Mouse (Mus musculus): ENCODE data around the gene Smdt1. TPM values are rescaled to one million over a fixed set of nuclear protein-coding genes. Genes with fewer than 3 reads are reported as not detected.
A peak's percentile ranks its signal among the peaks of the same experiment; 100 is the strongest.

The Smdt1 gene
- polyA plus RNA-seq, 1 experiment from 2014 or later: 440 TPM

DNA sequence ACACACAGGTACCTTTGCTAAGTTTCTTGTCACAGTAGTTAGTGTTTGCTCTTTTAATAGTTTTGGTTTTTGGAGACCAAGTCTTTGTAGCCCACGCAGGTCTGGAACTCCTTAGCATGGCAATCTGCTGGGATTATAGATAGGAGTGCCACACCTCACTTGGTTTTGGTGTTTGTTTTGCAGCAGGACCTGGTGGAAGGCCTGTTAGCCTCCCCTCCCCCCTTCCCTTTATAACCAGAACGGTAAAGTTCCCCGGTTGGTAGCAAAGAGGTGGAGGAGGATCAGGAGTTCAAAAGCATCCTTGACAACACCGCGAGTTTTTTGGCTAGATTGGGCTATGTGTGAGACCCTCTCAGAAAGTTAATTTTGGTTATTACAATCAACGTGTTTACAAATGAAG, 6.2 kb downstream of the Smdt1 start:
- H3K27me3 ChIP-seq (replicated peaks): peaks cover 14% of the 10 kb centered on the region
- peaks cover 26% of the 10 kb centered on the region for H3K4me1 ChIP-seq
- peaks cover 23% of the 10 kb centered on the region for H3K36me3 ChIP-seq
- H3K4me2 ChIP-seq: no peak overlapping the region
- no peak for ATAC-seq (ENCODE audit: low FRiP score)
- H3K4me3 ChIP-seq (replicated peaks): no peak overlapping the region
- no peaks in the 10 kb centered on the region for H3K9me3 ChIP-seq (replicated peaks)
- no peak overlapping the region for H3K9ac ChIP-seq (replicated peaks)
- H3K27ac ChIP-seq (replicated peaks): no peak overlapping the region
- WGBS: 86% methylated on average over 6 of the region's 6 CpGs

DNA sequence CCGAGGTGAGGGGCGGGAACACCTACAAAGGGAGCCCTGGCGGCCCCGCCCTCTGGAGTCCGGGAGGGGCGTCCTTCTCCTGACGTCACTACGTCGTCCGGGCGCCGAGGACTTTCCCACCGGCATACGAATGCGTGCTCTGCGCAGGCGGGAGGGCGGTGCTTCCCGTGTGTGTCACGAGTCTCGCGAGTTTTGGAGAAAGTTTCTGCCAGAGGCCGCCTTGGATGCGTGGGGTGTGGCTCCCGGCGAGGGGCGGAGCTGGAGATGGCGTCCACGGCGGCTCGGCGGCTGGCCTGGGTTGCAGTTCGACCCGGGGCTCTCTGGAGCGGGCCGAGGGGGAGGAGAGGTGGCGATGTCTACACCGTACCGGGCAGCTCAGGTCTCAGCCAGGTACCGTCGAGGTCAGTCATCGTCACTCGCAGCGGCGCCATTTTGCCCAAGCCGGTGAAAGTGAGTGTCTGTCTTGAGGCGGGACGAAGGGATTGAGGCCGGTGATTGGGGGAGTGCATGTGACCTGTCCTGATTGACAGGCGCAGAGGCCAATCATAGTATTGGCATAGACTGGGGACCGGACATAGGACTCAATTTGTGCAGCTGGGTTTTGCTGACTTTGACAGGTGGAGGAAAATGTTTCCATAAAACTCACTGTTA, 7.2 kb downstream of the Smdt1 start:
- Histone ChIP-seq H3K9me3 (replicated peaks) (no peaks in the 10 kb centered on the region), H3K4me2 (peak overlapping the region; percentile 83), H3K4me1 (peaks cover 25% of the 10 kb centered on the region), H3K27me3 (replicated peaks) (peaks cover 4% of the 10 kb centered on the region), H3K36me3 (peaks cover 31% of the 10 kb centered on the region), H3K27ac (replicated peaks) (peak overlapping the region; percentile 96), H3K9ac (replicated peaks) (peak overlapping the region; percentile 73), H3K4me3 (replicated peaks) (peak overlapping the region; percentile 74)
- WGBS: under 1% methylated on average over 47 of the region's 51 CpGs
- ATAC-seq (ENCODE audit: low FRiP score): peak; percentile 99

DNA sequence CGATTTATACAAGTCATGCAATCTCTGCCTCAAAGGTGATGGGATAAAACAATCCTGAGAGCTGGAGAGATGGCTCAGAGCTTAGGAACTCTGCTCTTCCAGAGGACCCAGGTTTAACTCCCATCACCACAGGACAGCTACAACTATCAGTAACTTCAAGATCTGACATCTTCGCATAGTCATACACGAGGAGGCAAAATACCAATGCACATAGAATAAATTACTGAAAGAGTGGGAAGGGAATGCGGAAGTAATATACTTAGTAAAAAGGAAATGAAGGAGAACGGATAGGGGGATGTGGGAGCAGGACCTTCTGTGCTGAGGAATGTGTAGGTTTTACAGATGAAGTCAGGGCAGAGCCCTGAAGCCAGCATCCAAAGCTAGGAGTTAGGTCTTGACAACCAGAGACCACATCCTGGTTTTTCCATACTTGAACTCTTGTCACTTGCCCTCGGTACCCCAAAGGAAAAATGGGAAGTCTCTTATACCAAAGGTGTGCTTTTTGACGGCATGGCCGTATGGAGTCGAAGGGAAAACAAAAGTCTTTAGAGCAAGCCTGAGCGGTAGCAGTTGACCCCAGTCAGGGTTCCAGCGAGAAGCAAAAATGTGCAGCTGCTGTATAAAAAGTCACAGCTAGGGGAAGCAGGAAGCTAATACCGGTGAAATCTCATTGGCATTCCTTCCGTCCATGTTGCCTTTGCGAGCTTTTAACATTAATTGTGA, 8.0 kb downstream of the Smdt1 start:
- no peaks in the 10 kb centered on the region for H3K27me3 ChIP-seq (replicated peaks)
- peak overlapping the region; percentile 74 for H3K4me3 ChIP-seq (replicated peaks)
- H3K4me1 ChIP-seq: peaks cover 28% of the 10 kb centered on the region
- H3K9ac ChIP-seq (replicated peaks): peak overlapping the region; percentile 56
- peak overlapping the region; percentile 83 for H3K4me2 ChIP-seq
- no peak for ATAC-seq (ENCODE audit: low FRiP score)
- H3K36me3 ChIP-seq: peaks cover 33% of the 10 kb centered on the region
- H3K27ac ChIP-seq (replicated peaks): peak overlapping the region; percentile 96
- 60% methylated on average over 14 of the region's 14 CpGs for WGBS
- H3K9me3 ChIP-seq (replicated peaks): no peaks in the 10 kb centered on the region

DNA sequence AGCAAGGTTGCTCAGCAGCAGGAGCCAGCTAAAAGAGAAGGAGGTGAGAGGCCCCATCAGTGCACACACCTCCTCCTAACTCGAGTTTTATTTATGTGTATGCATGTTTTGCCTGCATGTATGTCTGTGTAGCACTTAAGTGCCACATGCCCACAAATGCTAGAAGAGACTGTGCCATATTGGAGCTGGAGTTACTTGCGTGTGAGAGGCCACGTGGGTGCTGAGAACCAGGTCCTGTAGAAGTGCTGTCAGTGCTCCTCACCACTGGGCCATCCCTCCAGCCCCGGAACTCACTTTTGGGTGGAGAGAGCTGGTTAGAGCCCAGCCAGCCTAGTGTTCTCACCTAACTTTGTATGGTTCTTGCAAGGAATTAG, 8.5 kb downstream of the Smdt1 start:
- H3K9me3 ChIP-seq (replicated peaks): no peaks in the 10 kb centered on the region
- ATAC-seq (ENCODE audit: low FRiP score): no peak
- peaks cover 33% of the 10 kb centered on the region for H3K36me3 ChIP-seq
- H3K4me2 ChIP-seq: peak overlapping the region; percentile 83
- H3K9ac ChIP-seq (replicated peaks): peak overlapping the region; percentile 56; the same call in 1 of the 2 replicates
- WGBS: 87% methylated on average over 4 of the region's 4 CpGs
- no peak overlapping the region for H3K27ac ChIP-seq (replicated peaks)
- no peaks in the 10 kb centered on the region for H3K27me3 ChIP-seq (replicated peaks)
- peaks cover 34% of the 10 kb centered on the region for H3K4me1 ChIP-seq
- peak overlapping the region; percentile 74 for H3K4me3 ChIP-seq (replicated peaks)

DNA sequence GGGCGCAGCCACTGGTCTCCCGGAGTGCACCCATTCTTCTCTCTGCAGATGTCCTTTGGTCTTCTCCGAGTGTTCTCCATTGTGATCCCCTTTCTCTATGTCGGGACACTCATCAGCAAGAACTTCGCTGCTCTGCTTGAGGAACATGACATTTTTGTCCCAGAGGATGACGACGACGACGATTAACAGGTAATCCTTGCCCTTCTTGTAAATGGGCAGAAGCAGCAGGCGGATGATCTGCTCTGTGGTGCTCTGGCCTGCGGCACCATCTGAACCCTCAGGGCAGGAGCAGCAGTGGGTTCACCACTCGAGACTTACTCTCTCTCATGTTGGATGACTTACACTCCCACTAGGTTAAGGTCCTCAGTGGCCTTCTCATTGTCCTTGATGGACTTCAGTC, 9.1 kb downstream of the Smdt1 start:
- 90% methylated on average over 12 of the region's 12 CpGs for WGBS
- Histone ChIP-seq H3K27me3 (replicated peaks) (no peaks in the 10 kb centered on the region), H3K27ac (replicated peaks) (no peak overlapping the region), H3K36me3 (peaks cover 33% of the 10 kb centered on the region), H3K9ac (replicated peaks) (no peak overlapping the region), H3K4me3 (replicated peaks) (no peak overlapping the region), H3K4me1 (peaks cover 40% of the 10 kb centered on the region), H3K9me3 (replicated peaks) (no peaks in the 10 kb centered on the region), H3K4me2 (peak overlapping the region; percentile 83)
- no peak for ATAC-seq (ENCODE audit: low FRiP score)

DNA sequence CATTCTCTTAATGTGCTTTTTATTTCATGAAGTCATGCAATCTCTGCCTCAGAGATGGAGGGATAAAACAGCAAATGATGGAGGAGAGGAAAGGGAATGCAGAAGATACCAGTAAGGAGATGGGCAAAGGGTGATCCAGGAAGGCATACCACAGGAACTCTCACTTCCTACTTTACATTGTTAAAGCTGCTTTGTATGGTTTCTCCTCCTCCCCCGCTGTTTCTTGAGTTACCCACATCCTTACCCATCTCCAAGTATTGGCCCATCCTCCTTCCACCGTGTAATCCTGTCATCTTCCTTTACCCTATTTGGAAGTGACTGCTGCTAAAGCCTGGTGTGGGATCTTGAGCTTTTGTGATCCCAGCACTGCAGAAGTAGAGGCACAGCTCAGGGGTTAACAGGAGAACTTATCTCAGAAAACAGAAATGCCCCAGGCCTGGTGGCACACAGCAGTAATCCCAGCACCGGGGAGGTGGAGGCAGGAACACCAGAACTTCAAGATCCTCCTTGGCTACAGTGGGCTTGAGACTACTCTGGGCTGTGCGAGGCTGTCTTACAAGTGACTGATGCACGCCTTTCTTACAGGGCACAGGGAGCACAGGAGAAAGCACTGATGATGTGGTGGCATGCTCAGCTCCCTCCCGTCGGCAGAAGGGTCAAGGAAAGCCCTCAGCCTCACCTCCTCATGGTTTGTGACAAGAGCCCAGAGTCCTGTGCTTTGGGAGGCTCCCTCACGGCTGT, 9.7 kb downstream of the Smdt1 start:
- 93% methylated on average over 8 of the region's 8 CpGs for WGBS

DNA sequence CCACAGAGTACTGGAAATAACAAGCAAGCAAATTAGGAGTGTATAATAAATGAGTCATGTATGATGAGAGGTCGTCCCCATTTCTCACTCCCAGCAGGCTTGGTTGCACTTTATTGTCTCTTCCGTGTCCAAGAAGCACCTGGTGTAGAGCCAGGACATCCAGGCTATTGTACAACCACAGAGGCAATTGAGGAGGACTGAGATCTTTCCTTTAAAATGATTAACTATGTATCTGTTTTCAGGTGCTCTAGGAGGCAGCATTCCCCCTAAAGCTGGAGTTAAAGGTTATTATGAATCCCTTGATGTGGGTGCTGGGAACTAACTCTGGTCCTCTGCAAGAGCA, 10.2 kb downstream of the Smdt1 start:
- Histone ChIP-seq H3K27me3 (replicated peaks) (no peaks in the 10 kb centered on the region), H3K9ac (replicated peaks) (no peak overlapping the region), H3K4me1 (peaks cover 46% of the 10 kb centered on the region), H3K4me2 (no peak overlapping the region), H3K27ac (replicated peaks) (no peak overlapping the region), H3K4me3 (replicated peaks) (no peak overlapping the region), H3K9me3 (replicated peaks) (no peaks in the 10 kb centered on the region), H3K36me3 (peaks cover 33% of the 10 kb centered on the region)
- no peak for ATAC-seq (ENCODE audit: low FRiP score)
- WGBS: 83% methylated on average over 2 of the region's 2 CpGs

More for the DNA sequence above, 9.7 kb downstream of the Smdt1 start:
- Histone ChIP-seq H3K9ac (replicated peaks) (no peak overlapping the region), H3K27me3 (replicated peaks) (no peaks in the 10 kb centered on the region), H3K27ac (replicated peaks) (no peak overlapping the region; the same call in 1 of the 2 replicates), H3K4me1 (peaks cover 45% of the 10 kb centered on the region), H3K9me3 (replicated peaks) (no peaks in the 10 kb centered on the region), H3K4me2 (no peak overlapping the region), H3K4me3 (replicated peaks) (no peak overlapping the region), H3K36me3 (peaks cover 33% of the 10 kb centered on the region)
- no peak for ATAC-seq (ENCODE audit: low FRiP score)

DNA sequence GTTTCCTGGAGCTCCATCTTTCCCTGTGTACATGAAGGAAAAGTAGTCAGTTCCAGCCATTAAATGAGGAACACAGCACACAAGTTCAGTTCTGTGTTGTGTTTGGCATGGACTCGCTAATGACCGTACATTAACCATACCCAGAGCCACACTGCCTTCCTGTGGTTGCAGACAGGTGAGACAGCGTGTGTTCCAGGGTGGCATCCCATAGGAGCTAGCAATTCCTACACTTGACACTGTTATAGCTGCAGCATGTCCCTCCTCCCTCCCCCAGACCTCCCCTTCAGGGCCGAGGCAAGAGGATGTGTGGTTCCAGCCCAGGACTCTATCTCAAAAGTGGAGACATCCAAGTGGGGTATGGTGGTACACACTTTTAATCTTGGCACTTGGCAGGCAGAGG, 11.6 kb downstream of the Smdt1 start:
- Histone ChIP-seq H3K4me2 (no peak overlapping the region), H3K27me3 (replicated peaks) (no peaks in the 10 kb centered on the region), H3K4me1 (peaks cover 54% of the 10 kb centered on the region), H3K27ac (replicated peaks) (no peak overlapping the region), H3K9ac (replicated peaks) (no peak overlapping the region), H3K9me3 (replicated peaks) (no peaks in the 10 kb centered on the region), H3K4me3 (replicated peaks) (no peak overlapping the region), H3K36me3 (peaks cover 33% of the 10 kb centered on the region)
- 89% methylated on average over 4 of the region's 4 CpGs for WGBS
- ATAC-seq (ENCODE audit: low FRiP score): no peak

DNA sequence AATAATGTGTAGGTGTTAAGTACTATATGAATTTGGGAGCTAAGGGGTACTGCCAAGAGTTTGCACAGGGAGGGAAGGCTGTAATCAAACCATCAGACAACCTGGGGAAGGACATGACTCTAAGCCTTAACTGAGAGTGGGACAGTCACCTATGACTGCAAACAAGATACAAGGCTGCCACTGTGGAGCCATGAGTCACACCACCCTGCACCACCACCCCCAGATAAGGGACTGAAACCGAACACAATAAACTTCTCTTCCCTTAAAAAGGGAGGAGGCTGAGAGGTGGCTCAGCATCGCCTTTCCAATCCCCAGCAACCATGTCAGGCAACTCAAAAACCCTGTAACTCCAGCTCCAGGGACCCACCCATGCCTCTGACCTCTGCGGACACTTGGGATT, 12.7 kb downstream of the Smdt1 start:
- Histone ChIP-seq H3K27ac (replicated peaks) (no peak overlapping the region), H3K27me3 (replicated peaks) (no peaks in the 10 kb centered on the region), H3K9ac (replicated peaks) (no peak overlapping the region), H3K4me3 (replicated peaks) (no peak overlapping the region), H3K9me3 (replicated peaks) (no peaks in the 10 kb centered on the region), H3K36me3 (peaks cover 33% of the 10 kb centered on the region), H3K4me2 (0 out of 2 replicates have a peak overlapping the region, but pooled peaks have one; percentile 1), H3K4me1 (peaks cover 53% of the 10 kb centered on the region)
- 84% methylated on average over 3 of the region's 3 CpGs for WGBS
- ATAC-seq (ENCODE audit: low FRiP score): no peak

DNA sequence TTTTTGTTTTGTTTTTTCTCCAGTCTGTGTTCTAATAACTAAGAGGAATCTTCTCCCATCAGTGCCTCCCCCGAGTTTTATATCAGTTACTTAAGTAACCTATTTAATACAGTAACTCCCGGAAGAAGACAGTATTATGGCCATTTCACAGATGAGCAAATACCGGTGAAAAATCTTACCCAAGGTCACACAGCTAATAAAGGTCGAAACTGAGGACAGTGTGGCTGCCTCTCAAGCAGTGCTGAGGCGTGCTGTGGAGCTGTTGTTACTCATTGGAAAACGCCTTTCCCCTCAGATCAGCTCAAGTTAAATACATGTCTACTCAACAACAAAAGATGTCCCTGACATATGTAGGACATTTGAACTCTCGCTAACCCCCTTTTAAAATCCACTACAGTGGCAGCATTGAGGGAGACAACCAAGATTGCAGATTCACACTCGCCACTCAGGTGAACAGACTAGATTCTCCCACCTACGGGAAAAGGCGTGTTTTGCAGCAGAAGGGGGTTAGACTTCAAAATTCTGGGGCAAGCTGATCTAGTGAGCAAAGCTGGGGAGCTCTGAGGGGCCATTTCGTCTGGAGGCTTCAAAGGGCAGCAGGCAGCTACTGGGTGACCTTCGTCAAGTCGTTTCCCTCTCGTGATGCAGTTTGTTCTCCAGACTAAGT, 14.5 kb downstream of the Smdt1 start:
- H3K27me3 ChIP-seq (replicated peaks): no peaks in the 10 kb centered on the region
- peaks cover 36% of the 10 kb centered on the region for H3K4me1 ChIP-seq
- WGBS: 29% methylated on average over 14 of the region's 14 CpGs
- H3K9ac ChIP-seq (replicated peaks): peak overlapping the region; percentile 99
- peak overlapping the region; percentile 94 for H3K4me3 ChIP-seq (replicated peaks)
- H3K27ac ChIP-seq (replicated peaks): peak overlapping the region; percentile 92
- H3K4me2 ChIP-seq: peak overlapping the region; percentile 90
- no peaks in the 10 kb centered on the region for H3K9me3 ChIP-seq (replicated peaks)
- H3K36me3 ChIP-seq: peaks cover 27% of the 10 kb centered on the region
- ATAC-seq (ENCODE audit: low FRiP score): 0 out of 2 replicates have a peak, but pooled peaks have one; percentile 1

DNA sequence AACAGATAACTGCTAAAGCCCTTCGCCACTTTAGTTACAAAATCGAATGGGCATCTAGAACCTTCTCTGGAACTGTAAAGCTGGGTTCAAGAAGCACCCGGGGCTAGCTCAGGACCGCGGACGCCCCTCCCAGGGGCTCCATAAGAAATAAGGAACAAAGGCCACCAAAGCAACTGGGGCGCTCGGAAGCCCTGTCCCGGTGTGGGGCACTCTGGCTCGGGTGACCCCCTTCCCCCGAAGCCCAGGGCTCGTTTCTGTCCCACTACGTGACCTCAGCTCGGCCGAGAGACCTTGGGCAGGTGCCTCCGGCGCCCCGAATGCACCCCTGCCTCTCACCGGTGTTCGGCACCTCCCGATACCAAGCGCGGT, 15.0 kb downstream of the Smdt1 start:
- WGBS: under 1% methylated on average over 23 of the region's 23 CpGs
- peaks cover 22% of the 10 kb centered on the region for H3K36me3 ChIP-seq
- peak overlapping the region; percentile 99 for H3K9ac ChIP-seq (replicated peaks)
- H3K4me2 ChIP-seq: peak overlapping the region; percentile 90
- H3K27ac ChIP-seq (replicated peaks): peak overlapping the region; percentile 92
- no peaks in the 10 kb centered on the region for H3K9me3 ChIP-seq (replicated peaks)
- peaks cover 34% of the 10 kb centered on the region for H3K4me1 ChIP-seq
- peak; percentile 49 for ATAC-seq (ENCODE audit: low FRiP score)
- H3K27me3 ChIP-seq (replicated peaks): no peaks in the 10 kb centered on the region
- peak overlapping the region; percentile 94 for H3K4me3 ChIP-seq (replicated peaks)
